Mouse (Mus musculus) forebrain, postnatal 0 days (tissue): ENCODE measurements around the gene Adamtsl5. TPM values are rescaled to one million over a fixed set of nuclear protein-coding genes. Genes with fewer than 3 reads are reported as not detected.
A peak's percentile ranks its signal among the peaks of the same experiment; 100 is the strongest.
"Not testable (repeated sequence)": the region's sequence is repeated elsewhere in the genome, so short reads cannot be mapped to it uniquely, and the experiment has no call there.

ENCODE experiments used
- ATAC-seq: fragments of 200-750 bp; cut with Nextera tagmentation; 2 replicates; pipeline ENCODE4 v1.8.0; 2017; ENCODE audit warnings: mild to moderate bottlenecking, moderate library complexity
- DNase-seq: peaks from one replicate; pipeline ENCODE4 v3.0.0-alpha.2; 2015
- H3K27ac ChIP-seq: fragments of 300-500 bp; sonication (generic); 2 replicates; pipeline ENCODE4 v1.5.1; 2014; ENCODE audit warnings: low read depth, mild to moderate bottlenecking, antibody characterized with exemption, low read length, moderate library complexity, mixed read lengths
- H3K27me3 ChIP-seq: fragments of 300-500 bp; sonication (generic); 2 replicates; pipeline ENCODE4 v1.6.1; 2014; ENCODE audit warnings: mild to moderate bottlenecking, low read length, mixed read lengths; ENCODE audit not compliant: insufficient read depth
- H3K36me3 ChIP-seq: fragments of 300-500 bp; sonication (generic); 2 replicates; pipeline ENCODE4 v1.6.1; 2014; ENCODE audit warnings: mild to moderate bottlenecking, moderate library complexity; ENCODE audit not compliant: insufficient read depth
- H3K4me1 ChIP-seq: fragments of 300-500 bp; sonication (generic); 2 replicates; pipeline ENCODE4 v1.6.1; 2014; ENCODE audit warnings: antibody characterized with exemption; ENCODE audit not compliant: insufficient read depth
- H3K4me2 ChIP-seq: fragments of 300-500 bp; sonication (generic); 2 replicates; pipeline ENCODE4 v1.6.1; 2014; ENCODE audit warnings: low read depth, mild to moderate bottlenecking, moderate library complexity
- H3K4me3 ChIP-seq: fragments of 300-500 bp; sonication (generic); 2 replicates; pipeline ENCODE4 v1.5.1; 2014; ENCODE audit warnings: low read depth, low read length, mixed read lengths
- H3K9ac ChIP-seq: fragments of 300-500 bp; sonication (generic); 2 replicates; pipeline ENCODE4 v1.6.1; 2014; ENCODE audit warnings: mild to moderate bottlenecking
- H3K9me3 ChIP-seq: fragments of 300-500 bp; sonication (generic); 2 replicates; pipeline ENCODE4 v1.6.1; 2016; ENCODE audit warnings: low read length
- CTCF ChIP-seq: sonication (generic); IDR thresholded peaks from 2 replicates; pipeline ENCODE4 v1.5.1; 2016; ENCODE audit warnings: antibody characterized with exemption, control low read depth, low read depth
- WGBS: fragments of 180-500 bp; shearing (Covaris S2); extraction: QIAGEN DNeasy Blood & Tissue Kit; methylation state at CpG from one replicate; pipeline ENCODE4 v1.1.7; 2014; 5-methylcytosine and 5-hydroxymethylcytosine counted together
- polyA plus RNA-seq: library from polyadenylated mRNA; unstranded; fragments of >200 nt; fragmentation: Nextera tagmentation; extraction: Ambion mirVana; gene quantifications from 2 replicates; pipeline ENCODE4 v1.2.1, GENCODE M21; 2015
- total RNA-seq: library from RNA; depleted of rRNA; stranded (reverse); fragments of >200 nt; gene quantifications from 2 replicates; pipeline ENCODE4 v1.2.3, GENCODE M21; 2014

Adamtsl5 gene
- total and polyA plus RNA-seq, 2 experiments from 2014 or later = 0.33 to 0.81 TPM

- no peak for DNase-seq
- no peaks in the 10 kb centered on the region for H3K9me3 ChIP-seq
- 22% methylated on average over 11 of the region's 11 CpGs for WGBS
- no peak overlapping the region for H3K27ac ChIP-seq
- ATAC-seq = no peak
- H3K9ac ChIP-seq = no peak overlapping the region
- no peak overlapping the region for H3K4me2 ChIP-seq
- no peaks in the 10 kb centered on the region for H3K36me3 ChIP-seq
- H3K4me3 ChIP-seq = no peak overlapping the region
- no peak for TF ChIP-seq CTCF
- H3K4me1 ChIP-seq = no peaks in the 10 kb centered on the region
- peaks cover 67% of the 10 kb centered on the region for H3K27me3 ChIP-seq
Observed at GRCm38 (mm10) chr10:80351896-80352295, 3.7 kb upstream of the Adamtsl5 start.

- DNase-seq (peak; percentile 85), ATAC-seq (peak; percentile 88)
- 3% methylated on average over 7 of the region's 7 CpGs for WGBS
- Histone ChIP-seq H3K9ac (no peak overlapping the region), H3K27ac (no peak overlapping the region), H3K27me3 (peaks cover 62% of the 10 kb centered on the region), H3K36me3 (no peaks in the 10 kb centered on the region), H3K4me2 (no peak overlapping the region), H3K4me1 (no peaks in the 10 kb centered on the region), H3K9me3 (no peaks in the 10 kb centered on the region), H3K4me3 (no peak overlapping the region)
- TF ChIP-seq CTCF = peak; percentile 95
Observed at GRCm38 (mm10) chr10:80350292-80350691, 2.1 kb upstream of the Adamtsl5 start.

- DNase-seq = no peak
- Histone ChIP-seq H3K9ac (no peak overlapping the region), H3K4me3 (no peak overlapping the region), H3K27ac (no peak overlapping the region), H3K4me2 (no peak overlapping the region), H3K9me3 (no peaks in the 10 kb centered on the region), H3K4me1 (no peaks in the 10 kb centered on the region), H3K27me3 (peaks cover 74% of the 10 kb centered on the region), H3K36me3 (no peaks in the 10 kb centered on the region)
- WGBS = 12% methylated on average over 26 of the region's 26 CpGs
- ATAC-seq = no peak
- no peak for TF ChIP-seq CTCF
Observed at GRCm38 (mm10) chr10:80348981-80349380, 769 bp upstream of the Adamtsl5 start.

GRCm38 (mm10) chr10:80347514-80347967 lies 671 bp downstream of the Adamtsl5 start:
- Histone ChIP-seq H3K4me2 (no peak overlapping the region), H3K27me3 (peaks cover 79% of the 10 kb centered on the region), H3K36me3 (no peaks in the 10 kb centered on the region), H3K27ac (no peak overlapping the region), H3K9me3 (no peaks in the 10 kb centered on the region), H3K4me1 (peaks cover 7% of the 10 kb centered on the region; the same call in 1 of the 2 replicates), H3K9ac (no peak overlapping the region), H3K4me3 (no peak overlapping the region)
- ATAC-seq (no peak), DNase-seq (no peak)
- WGBS = 13% methylated on average over 17 of the region's 17 CpGs
- no peak for TF ChIP-seq CTCF

- H3K4me3 ChIP-seq, DNase-seq, H3K9me3 ChIP-seq, H3K27ac ChIP-seq, H3K9ac ChIP-seq, ATAC-seq, H3K4me2 ChIP-seq, H3K4me1 ChIP-seq, H3K36me3 ChIP-seq: not testable (repeated sequence)
- H3K27me3 ChIP-seq = peaks cover 84% of the 10 kb centered on the region
- 76% methylated on average over 5 of the region's 6 CpGs for WGBS
Observed at GRCm38 (mm10) chr10:80345929-80346328, 2.3 kb downstream of the Adamtsl5 start.

GRCm38 (mm10) chr10:80345122-80345521 lies 3.1 kb downstream of the Adamtsl5 start:
- ATAC-seq (no peak), DNase-seq (no peak)
- peaks cover 86% of the 10 kb centered on the region for H3K27me3 ChIP-seq
- no peak for TF ChIP-seq CTCF
- peaks cover 7% of the 10 kb centered on the region; the same call in 1 of the 2 replicates for H3K4me1 ChIP-seq
- no peaks in the 10 kb centered on the region for H3K9me3 ChIP-seq
- H3K27ac ChIP-seq = no peak overlapping the region
- 2% methylated on average over 16 of the region's 16 CpGs for WGBS
- H3K4me2 ChIP-seq = no peak overlapping the region
- no peaks in the 10 kb centered on the region for H3K36me3 ChIP-seq
- no peak overlapping the region for H3K9ac ChIP-seq
- no peak overlapping the region for H3K4me3 ChIP-seq

- H3K27me3 ChIP-seq = peaks cover 83% of the 10 kb centered on the region
- peaks cover 7% of the 10 kb centered on the region; the same call in 1 of the 2 replicates for H3K4me1 ChIP-seq
- no peaks in the 10 kb centered on the region for H3K9me3 ChIP-seq
- no peak for TF ChIP-seq CTCF
- DNase-seq (no peak), ATAC-seq (no peak)
- H3K27ac ChIP-seq = no peak overlapping the region
- no peaks in the 10 kb centered on the region for H3K36me3 ChIP-seq
- no peak overlapping the region for H3K4me2 ChIP-seq
- no peak overlapping the region for H3K9ac ChIP-seq
- WGBS = 52% methylated on average over 9 of the region's 9 CpGs
- no peak overlapping the region for H3K4me3 ChIP-seq
Observed at GRCm38 (mm10) chr10:80344131-80344661, 4.0 kb downstream of the Adamtsl5 start.
